Mouse (Mus musculus): ENCODE data around the gene Scyl2.

The Scyl2 gene

DNA sequence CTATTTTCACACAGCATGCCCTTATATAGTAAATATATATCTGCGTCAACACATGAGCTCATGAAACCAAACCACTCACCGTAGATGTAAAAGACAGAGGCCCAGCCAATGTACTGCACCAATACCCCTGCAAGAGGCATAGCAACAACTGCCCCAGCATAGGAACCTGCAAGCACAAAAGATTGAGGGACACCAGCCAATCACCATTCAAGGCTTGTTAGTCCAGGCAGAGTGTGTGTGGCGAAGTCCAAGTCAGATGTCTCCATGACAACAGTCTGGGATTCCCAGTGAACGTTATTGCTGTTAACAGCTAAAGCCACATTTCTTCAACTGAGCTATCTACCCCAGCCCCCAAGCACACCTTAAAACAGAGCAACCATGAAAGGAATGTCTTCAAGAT, 93.3 kb downstream of the Scyl2 start:
- no peak for DNase-seq

GRCm38 (mm10) chr10:89589877-89590276, 96.2 kb downstream of the Scyl2 start:
- no peak for DNase-seq
